9 mouse cellular contexts compared by ENCODE assay signal in genomic region chr8:125963807-125964211, GRCm38 (mm10). TPM values are rescaled to one million over a fixed set of nuclear protein-coding genes. Genes with fewer than 3 reads are reported as not detected.
DNase-seq lines count a peak whose midpoint lies in the region; ATAC-seq and TF ChIP-seq lines count a peak whose summit lies in the region.
"Had no signal": no experiment of that assay in that cellular context is flagged by ENCODE, and none has a peak within 500 bp of the region (broad histone marks: within the 10 kb centered on the region; RNA-seq: fewer than 3 reads in every experiment).

No protein-coding gene starts in this region.

- TF ChIP-seq CTCF in lung, postnatal 0 days (IDR thresholded peaks at IDR 0.05) = no peak
- no peak for TF ChIP-seq CTCF in intestine, postnatal 0 days (IDR thresholded peaks at IDR 0.05; ENCODE audit: low read depth)

- peak overlapping the region; percentile 35; the same call in 1 of the 2 replicates for H3K4me2 ChIP-seq in lung, postnatal 0 days (replicated peaks; ENCODE audit: low read depth, low read length)
- peak overlapping the region; percentile 46 for H3K4me2 ChIP-seq in intestine, postnatal 0 days (replicated peaks; ENCODE audit: low read depth)
- H3K4me2 ChIP-seq in stomach, embryonic 16.5 days (ENCODE audit: low read depth, low read length) = peak overlapping the region; percentile 41

- H3K4me3 ChIP-seq in lung, postnatal 0 days (ENCODE audit: low read depth, low read length) = no peak overlapping the region
- H3K4me3 ChIP-seq in intestine, postnatal 0 days (ENCODE audit: low read depth, low read length) = peak overlapping the region; percentile 16
- peak overlapping the region; percentile 20 for H3K4me3 ChIP-seq in stomach, embryonic 16.5 days (replicated peaks; ENCODE audit: low read length)

- no peak overlapping the region for H3K27ac ChIP-seq in lung, postnatal 0 days (ENCODE audit: low read length)
- no peak overlapping the region for H3K27ac ChIP-seq in intestine, postnatal 0 days (ENCODE audit: low read depth, low read length)
- no peak overlapping the region for H3K27ac ChIP-seq in stomach, embryonic 16.5 days (ENCODE audit: low read length)

- ATAC-seq in cerebellum, adult (ENCODE audit: insufficient number of reproducible peaks, low FRiP score, low TSS enrichment) = no peak
- no peak for ATAC-seq in lung, postnatal 0 days
- ATAC-seq in intestine, postnatal 0 days = no peak
- ATAC-seq in stomach, embryonic 16.5 days (ENCODE audit: insufficient read depth, low FRiP score) = no peak
- no peak for ATAC-seq in monocyte, adult 5-6 weeks (replicated peaks; ENCODE audit: insufficient number of reproducible peaks, low FRiP score, low TSS enrichment, poor library complexity, severe bottlenecking)

- no peak overlapping the region for H3K9ac ChIP-seq in lung, postnatal 0 days (replicated peaks; ENCODE audit: low read depth)
- no peak overlapping the region for H3K9ac ChIP-seq in intestine, postnatal 0 days (ENCODE audit: low read depth, low read length)
- H3K9ac ChIP-seq in stomach, embryonic 16.5 days (ENCODE audit: low read length) = 0 out of 2 replicates have a peak overlapping the region, but pooled peaks have one; percentile 1

- H3K9me3 ChIP-seq in lung, postnatal 0 days (ENCODE audit: low read length) = no peaks in the 10 kb centered on the region
- no peaks in the 10 kb centered on the region for H3K9me3 ChIP-seq in intestine, postnatal 0 days (ENCODE audit: control insufficient read depth)
- peaks cover 3% of the 10 kb centered on the region; the same call in 1 of the 2 replicates for H3K9me3 ChIP-seq in stomach, embryonic 16.5 days (replicated peaks; ENCODE audit: control insufficient read depth, low read length)

- peak; percentile 47 for DNase-seq in cerebellum, adult 11 months
- DNase-seq in lung, postnatal 0 days (ENCODE audit: low spot score) = no peak
- no peak for DNase-seq in lung, postnatal 10 days
- DNase-seq in layer of hippocampus, postnatal 10 days (ENCODE audit: low spot score in 2 of 2) = no peak
- DNase-seq: adrenal gland, postnatal 36 days had no signal

- 0 out of 2 replicates have a peak, but pooled peaks cover 3% of the 10 kb centered on the region for H3K27me3 ChIP-seq in lung, postnatal 0 days (replicated peaks; ENCODE audit: insufficient read depth, low read length)
- no peaks in the 10 kb centered on the region for H3K27me3 ChIP-seq in intestine, postnatal 0 days (replicated peaks; ENCODE audit: control insufficient read depth, insufficient read depth, low read length)
- no peaks in the 10 kb centered on the region for H3K27me3 ChIP-seq in stomach, embryonic 16.5 days (ENCODE audit: control insufficient read depth, insufficient read depth, low read length)

- no peak for TF ChIP-seq EP300 in lung, postnatal 0 days (IDR thresholded peaks at IDR 0.05)

- H3K4me1 ChIP-seq in lung, postnatal 0 days (ENCODE audit: insufficient read depth, low read depth, low read length) = no peaks in the 10 kb centered on the region
- H3K4me1 ChIP-seq in intestine, postnatal 0 days (replicated peaks; ENCODE audit: control insufficient read depth, insufficient read depth, low read length) = 0 out of 2 replicates have a peak, but pooled peaks cover 4% of the 10 kb centered on the region
- H3K4me1 ChIP-seq in stomach, embryonic 16.5 days (ENCODE audit: control insufficient read depth, insufficient read depth, low read length) = no peaks in the 10 kb centered on the region

- WGBS in lung, postnatal 0 days = 6% methylated on average over 11 of the region's 11 CpGs
- WGBS in intestine, postnatal 0 days = 4% methylated on average over 11 of the region's 11 CpGs
- WGBS in stomach, embryonic 16.5 days = 4% methylated on average over 11 of the region's 11 CpGs

- no peaks in the 10 kb centered on the region for H3K36me3 ChIP-seq in lung, postnatal 0 days (ENCODE audit: insufficient read depth, low read length)
- H3K36me3 ChIP-seq in intestine, postnatal 0 days (ENCODE audit: control insufficient read depth, insufficient read depth) = no peaks in the 10 kb centered on the region
- no peaks in the 10 kb centered on the region for H3K36me3 ChIP-seq in stomach, embryonic 16.5 days (ENCODE audit: control insufficient read depth, insufficient read depth, low read length)

RNA-seq across cellular contexts. Expression of gene Kcnk1, which starts 31.2 kb away (rescaled TPM):
- 34.0 and 63.6 TPM in 2 replicates for polyA plus RNA-seq in lung, postnatal 0 days (2015; fragmentation: Nextera tagmentation; extraction: Ambion mirVana)
- polyA plus RNA-seq in intestine, postnatal 0 days (2015; fragmentation: Nextera tagmentation; extraction: Ambion mirVana) = 28.7 and 36.7 TPM in 2 replicates
- 63.8 and 76.0 TPM in 2 replicates for polyA plus RNA-seq in stomach, embryonic 16.5 days (2015; fragmentation: Nextera tagmentation; extraction: Ambion mirVana)
- not detected in 3 replicates for total RNA-seq in monocyte, adult 5-6 weeks (2017)
- total RNA-seq in layer of hippocampus, postnatal 10 days (2021) = 10 to 100 TPM; 62.5 to 67.6 TPM

RNA-seq across cellular contexts. Expression of gene Map3k21, which starts 53.6 kb away (rescaled TPM):
- polyA plus RNA-seq in lung, postnatal 0 days (2015; fragmentation: Nextera tagmentation; extraction: Ambion mirVana) = 0.74 and 0.76 TPM in 2 replicates
- polyA plus RNA-seq in intestine, postnatal 0 days (2015; fragmentation: Nextera tagmentation; extraction: Ambion mirVana) = 4.5 and 5.1 TPM in 2 replicates
- polyA plus RNA-seq in stomach, embryonic 16.5 days (2015; fragmentation: Nextera tagmentation; extraction: Ambion mirVana) = 0.94 and 1.0 TPM in 2 replicates
- not detected in 3 replicates for total RNA-seq in monocyte, adult 5-6 weeks (2017)
- total RNA-seq in layer of hippocampus, postnatal 10 days (2021) = 1 to 10 TPM; 2.0 to 2.8 TPM
